Mouse (Mus musculus) kidney, adult 2 months (tissue): ENCODE measurements around the gene Chid1. TPM values are rescaled to one million over a fixed set of nuclear protein-coding genes. Genes with fewer than 3 reads are reported as not detected.
A peak's percentile ranks its signal among the peaks of the same experiment; 100 is the strongest.

Experiments used
- DNase-seq: peaks from one replicate; pipeline ENCODE4 v3.0.0; 2021
- H3K27ac ChIP-seq: fragments of 200-500 bp; 2 replicates; pipeline ENCODE4 v1.5.1; 2012; ENCODE audit warnings: low read depth, low read length, control low read depth, inconsistent platforms; ENCODE audit not compliant: insufficient read depth
- H3K27me3 ChIP-seq: fragments of 200-500 bp; replicated peaks from 2 replicates; pipeline ENCODE4 v1.6.1; 2012; ENCODE audit warnings: mild to moderate bottlenecking, moderate library complexity, low read length, inconsistent platforms; ENCODE audit not compliant: control insufficient read depth, insufficient read depth
- H3K36me3 ChIP-seq: fragments of 200-500 bp; 2 replicates; pipeline ENCODE4 v1.6.1; 2012; ENCODE audit warnings: mild to moderate bottlenecking, moderate library complexity, low read length, inconsistent platforms; ENCODE audit not compliant: control insufficient read depth, insufficient read depth
- H3K4me1 ChIP-seq: fragments of 200-500 bp; 2 replicates; pipeline ENCODE4 v1.6.1; 2011; ENCODE audit warnings: low read length; ENCODE audit not compliant: control insufficient read depth, insufficient read depth
- H3K4me3 ChIP-seq: fragments of 200-500 bp; 2 replicates; pipeline ENCODE4 v1.5.1; 2011; ENCODE audit warnings: mild to moderate bottlenecking, low read depth, low read length, control low read depth; ENCODE audit not compliant: insufficient read depth
- CTCF ChIP-seq: fragments of 200-500 bp; conservative IDR thresholded peaks from 2 replicates; pipeline ENCODE4 v1.5.1; 2011; ENCODE audit warnings: low read depth, mild to moderate bottlenecking, control low read depth, low read length, moderate library complexity, mixed read lengths; ENCODE audit not compliant: insufficient read depth, insufficient read length
- POLR2A ChIP-seq: fragments of 200-500 bp; IDR thresholded peaks from one replicate; pipeline ENCODE4 v1.6.1; 2011; ENCODE audit warnings: low read depth, low read length, control low read depth
- WGBS: fragments of 180-500 bp; shearing (Covaris S2); methylation state at CpG from one replicate; pipeline ENCODE4 v1.1.7; 2018; 5-methylcytosine and 5-hydroxymethylcytosine counted together
- polyA plus RNA-seq: library from polyadenylated mRNA; depleted of rRNA; stranded (reverse); fragments of >200 nt; gene quantifications from 2 replicates; pipeline ENCODE4 v1.2.3, GENCODE M21; 2012

The Chid1 gene
- polyA plus RNA-seq, 1 experiment = 35.6 TPM

DNA sequence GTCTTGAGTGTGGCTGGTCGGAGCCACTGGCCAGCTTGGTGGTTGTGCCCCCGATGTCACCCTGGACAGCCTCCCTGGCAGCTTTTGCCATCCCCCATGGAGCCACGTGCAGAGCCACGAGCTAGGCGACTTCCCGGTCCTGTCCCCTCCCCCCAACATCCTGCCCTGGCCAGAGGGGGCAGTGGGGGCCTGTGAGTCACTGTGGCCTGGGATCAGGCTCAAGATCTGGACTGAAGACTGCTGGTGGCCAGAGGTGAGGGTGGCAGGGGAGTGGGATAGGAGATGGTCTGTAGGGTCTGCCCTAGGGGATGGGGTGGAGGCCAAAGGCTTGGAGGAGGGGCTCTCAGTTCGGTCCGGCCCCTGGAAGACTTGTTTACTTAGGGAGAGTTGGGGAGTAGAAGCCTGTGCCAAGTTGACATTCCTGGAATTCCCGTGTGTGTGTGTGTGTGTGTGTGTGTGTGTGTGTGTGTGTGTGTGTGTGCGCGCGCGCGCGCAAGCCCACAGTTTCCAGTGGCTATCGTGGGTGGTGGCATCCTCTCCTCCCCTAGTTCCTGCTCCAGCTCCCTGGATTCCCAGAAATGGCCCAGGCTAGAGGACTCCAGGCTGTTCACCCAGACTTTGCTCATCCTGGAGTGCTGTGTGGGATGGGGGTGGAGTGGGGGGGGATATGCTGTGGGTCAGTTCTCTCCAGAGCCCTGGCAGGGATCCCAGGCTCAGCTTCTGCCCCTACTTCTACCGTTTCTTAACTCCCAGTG, 63.3 kb downstream of the Chid1 start:
- no peaks in the 10 kb centered on the region for H3K27me3 ChIP-seq
- peak overlapping the region; percentile 98 for H3K27ac ChIP-seq
- TF ChIP-seq POLR2A = no peak
- TF ChIP-seq CTCF = 0 out of 2 replicates have a peak, but pooled peaks have one; percentile 26
- no peaks in the 10 kb centered on the region for H3K36me3 ChIP-seq
- DNase-seq = peak; percentile 97
- peak overlapping the region; percentile 96 for H3K4me3 ChIP-seq
- peaks cover 27% of the 10 kb centered on the region for H3K4me1 ChIP-seq
- WGBS = under 1% methylated on average over 17 of the region's 17 CpGs

DNA sequence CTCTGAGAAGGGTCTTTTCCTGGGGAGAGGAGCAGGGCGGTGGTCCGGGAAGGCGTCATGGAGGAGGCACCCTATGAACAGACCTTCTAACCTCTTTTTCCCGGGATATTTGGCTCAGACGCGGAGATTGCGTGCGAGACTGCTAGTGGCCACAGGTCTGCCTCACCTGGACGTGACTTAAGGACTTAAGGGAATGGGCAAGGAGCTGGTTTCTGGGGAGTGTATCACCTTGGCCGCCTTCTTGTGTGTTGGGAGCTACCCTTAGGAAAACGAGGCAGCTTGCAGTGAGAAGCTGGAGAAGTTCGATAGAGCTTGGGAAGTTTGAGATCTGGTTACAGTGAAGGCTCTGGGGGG, 63.9 kb downstream of the Chid1 start:
- no peak for TF ChIP-seq CTCF
- TF ChIP-seq POLR2A = no peak
- H3K4me1 ChIP-seq = peaks cover 25% of the 10 kb centered on the region
- H3K27ac ChIP-seq = peak overlapping the region; percentile 98
- no peaks in the 10 kb centered on the region for H3K27me3 ChIP-seq
- H3K36me3 ChIP-seq = no peaks in the 10 kb centered on the region
- WGBS = 2% methylated on average over 12 of the region's 12 CpGs
- peak; percentile 50 for DNase-seq
- H3K4me3 ChIP-seq = peak overlapping the region; percentile 96

- DNase-seq = peak; percentile 91
- Histone ChIP-seq H3K27me3 (no peaks in the 10 kb centered on the region), H3K4me1 (peaks cover 25% of the 10 kb centered on the region), H3K4me3 (peak within 1 kb of the TSS; percentile 96), H3K27ac (peak within 1 kb of the TSS; percentile 98), H3K36me3 (no peaks in the 10 kb centered on the region)
- 1% methylated on average over 87 of the region's 87 CpGs for WGBS
- TF ChIP-seq CTCF (no peak), POLR2A (peak; percentile 73)
Observed at GRCm38 (mm10) chr7:141475011-141475804, 64.4 kb downstream of the Chid1 start, which contains the start of the genes Polr2l and Tspan4. TSS of gene Polr2l (minus strand) at chr7:141475132. TSS of gene Tspan4 (plus strand) at chr7:141475240.

- Histone ChIP-seq H3K27me3 (no peaks in the 10 kb centered on the region), H3K4me3 (peak overlapping the region; percentile 96), H3K27ac (no peak overlapping the region), H3K36me3 (no peaks in the 10 kb centered on the region), H3K4me1 (peaks cover 34% of the 10 kb centered on the region)
- no peak for DNase-seq
- 5% methylated on average over 5 of the region's 5 CpGs for WGBS
- TF ChIP-seq POLR2A (no peak), CTCF (no peak)
Observed at GRCm38 (mm10) chr7:141474160-141474559, 65.5 kb downstream of the Chid1 start.

DNA sequence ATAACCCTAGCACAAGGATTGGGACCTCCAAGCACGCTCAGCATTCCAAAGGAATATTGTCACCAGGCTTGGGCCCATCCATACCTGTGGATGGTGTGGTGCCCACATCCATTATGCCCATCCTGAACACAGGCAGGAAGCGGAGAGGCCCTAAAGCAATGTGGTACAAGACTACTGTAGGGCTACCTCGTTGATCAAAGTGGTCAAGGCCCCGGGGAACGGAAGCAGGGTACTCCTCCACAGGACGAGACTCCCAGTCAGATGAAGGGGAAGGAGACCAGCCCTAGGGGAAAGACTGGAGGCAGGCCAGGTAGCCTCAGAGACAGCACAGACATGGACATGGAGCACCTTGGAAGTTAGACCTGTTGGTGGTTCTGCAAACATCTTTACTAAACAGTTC, 66.9 kb downstream of the Chid1 start:
- DNase-seq = no peak
- no peak overlapping the region for H3K27ac ChIP-seq
- no peaks in the 10 kb centered on the region for H3K36me3 ChIP-seq
- WGBS = 66% methylated on average over 6 of the region's 6 CpGs
- H3K4me1 ChIP-seq = peaks cover 43% of the 10 kb centered on the region
- no peak overlapping the region for H3K4me3 ChIP-seq
- TF ChIP-seq POLR2A (no peak), CTCF (no peak)
- no peaks in the 10 kb centered on the region for H3K27me3 ChIP-seq

GRCm38 (mm10) chr7:141472226-141472625, 67.4 kb downstream of the Chid1 start:
- no peak for DNase-seq
- Histone ChIP-seq H3K27me3 (no peaks in the 10 kb centered on the region), H3K4me1 (peaks cover 38% of the 10 kb centered on the region), H3K36me3 (no peaks in the 10 kb centered on the region), H3K27ac (no peak overlapping the region), H3K4me3 (no peak overlapping the region)
- WGBS = 73% methylated on average over 6 of the region's 6 CpGs
- no peak for TF ChIP-seq POLR2A
- no peak for TF ChIP-seq CTCF

- TF ChIP-seq POLR2A (no peak), CTCF (no peak)
- Histone ChIP-seq H3K4me1 (peaks cover 39% of the 10 kb centered on the region), H3K27me3 (no peaks in the 10 kb centered on the region), H3K36me3 (no peaks in the 10 kb centered on the region), H3K27ac (no peak overlapping the region), H3K4me3 (no peak overlapping the region)
- 95% methylated on average over 1 of the region's 1 CpGs for WGBS
- DNase-seq = no peak
Observed at GRCm38 (mm10) chr7:141471236-141471635, 68.4 kb downstream of the Chid1 start.
